Mouse (Mus musculus): ENCODE data around the gene Tmem52b.

GRCm38 (mm10) chr6:129510120-129510911 lies 2.0 kb upstream of the Tmem52b start:
- TF ChIP-seq CTCF (IDR thresholded peaks at IDR 0.05; ENCODE audit: low read depth) (no peak), EP300 (IDR thresholded peaks at IDR 0.05; ENCODE audit: low read depth) (no peak)

Data from liver, embryonic 14.5 days (tissue).